Mouse (Mus musculus) midbrain, embryonic 16.5 days (tissue): ENCODE data around the gene Zfp534. TPM values are rescaled to one million over a fixed set of nuclear protein-coding genes. Genes with fewer than 3 reads are reported as not detected.

Experiments
- polyA plus RNA-seq: library from polyadenylated mRNA; unstranded; fragments of >200 nt; fragmentation: Nextera tagmentation; extraction: Ambion mirVana; gene quantifications from 2 replicates; pipeline ENCODE4 v1.2.1, GENCODE M21; 2015

Zfp534 gene
- polyA plus RNA-seq, 1 experiment from 2014 or later: 0.09 TPM

Other genes with a start within 250 kb of the Zfp534 start
- 3.7 and 5.0 TPM in 2 replicates for gene Zfp982, start 210.1 kb downstream of the Zfp534 start, polyA plus RNA-seq
- gene Gm16503, start 162.3 kb downstream of the Zfp534 start, polyA plus RNA-seq: 0.73 and 0.78 TPM in 2 replicates
- gene Zfp985, start 149.3 kb downstream of the Zfp534 start, polyA plus RNA-seq: 0.10 and 0.12 TPM in 2 replicates
- gene Zfp979, start 60.0 kb downstream of the Zfp534 start, polyA plus RNA-seq: 2.1 and 2.7 TPM in 2 replicates
- 3.3 and 3.9 TPM in 2 replicates for gene Zfp984, start 107.2 kb upstream of the Zfp534 start, polyA plus RNA-seq
- gene Zfp933, start 145.8 kb upstream of the Zfp534 start, polyA plus RNA-seq: 5.9 and 7.5 TPM in 2 replicates
- 34.8 and 38.8 TPM in 2 replicates for gene Miip, start 166.3 kb upstream of the Zfp534 start, polyA plus RNA-seq
- gene Fv1, start 166.4 kb upstream of the Zfp534 start, polyA plus RNA-seq: 7.5 and 10.5 TPM in 2 replicates
- 107 and 108 TPM in 2 replicates for gene Mfn2, start 202.2 kb upstream of the Zfp534 start, polyA plus RNA-seq
- gene Plod1, start 234.2 kb upstream of the Zfp534 start, polyA plus RNA-seq: 20.8 and 21.2 TPM in 2 replicates
- gene 2510039O18Rik, start 238.3 kb upstream of the Zfp534 start, polyA plus RNA-seq: 9.5 and 11.1 TPM in 2 replicates